Mouse (Mus musculus) lung, embryonic 14.5 days (tissue): ENCODE results near the gene Cd274. TPM values are rescaled to one million over a fixed set of nuclear protein-coding genes. Genes with fewer than 3 reads are reported as not detected.

ENCODE experiments used
- ATAC-seq: fragments of 200-750 bp; cut with Nextera tagmentation; 2 replicates; pipeline ENCODE4 v1.8.0; 2017; ENCODE audit warnings: mild to moderate bottlenecking, moderate TSS enrichment, moderate library complexity; ENCODE audit not compliant: insufficient read depth
- DNase-seq: peaks from one replicate; pipeline ENCODE4 v3.0.0-alpha.2; 2015
- H3K27ac ChIP-seq: fragments of 300-500 bp; sonication (generic); 2 replicates; pipeline ENCODE4 v1.5.1; 2014; ENCODE audit warnings: low read depth, mild to moderate bottlenecking, moderate library complexity
- H3K27me3 ChIP-seq: fragments of 300-500 bp; sonication (generic); 2 replicates; pipeline ENCODE4 v1.6.1; 2014; ENCODE audit warnings: low read length, control low read depth; ENCODE audit not compliant: insufficient read depth
- H3K36me3 ChIP-seq: fragments of 300-500 bp; sonication (generic); 2 replicates; pipeline ENCODE4 v1.6.1; 2014; ENCODE audit warnings: control low read depth; ENCODE audit not compliant: insufficient read depth
- H3K4me1 ChIP-seq: fragments of 300-500 bp; sonication (generic); 2 replicates; pipeline ENCODE4 v1.6.1; 2014; ENCODE audit warnings: antibody characterized with exemption, control low read depth; ENCODE audit not compliant: insufficient read depth
- H3K4me2 ChIP-seq: fragments of 300-500 bp; sonication (generic); 2 replicates; pipeline ENCODE4 v1.6.1; 2014; ENCODE audit warnings: mild to moderate bottlenecking
- H3K4me3 ChIP-seq: fragments of 300-500 bp; sonication (generic); 2 replicates; pipeline ENCODE4 v1.5.1; 2014; ENCODE audit warnings: low read depth, low read length
- H3K9ac ChIP-seq: fragments of 300-500 bp; sonication (generic); 2 replicates; pipeline ENCODE4 v1.6.1; 2014
- H3K9me3 ChIP-seq: fragments of 300-500 bp; sonication (generic); 2 replicates; pipeline ENCODE4 v1.6.1; 2016; ENCODE audit warnings: low read depth, low read length, control low read depth
- CTCF ChIP-seq: IDR thresholded peaks from 2 replicates; pipeline ENCODE4 v1.5.1; 2016; ENCODE audit warnings: antibody characterized with exemption, low read depth
- WGBS: fragments of 180-500 bp; shearing (Covaris S2); extraction: QIAGEN DNeasy Blood & Tissue Kit; methylation state at CpG from one replicate; pipeline ENCODE4 v1.1.7; 2014; 5-methylcytosine and 5-hydroxymethylcytosine counted together
- polyA plus RNA-seq: library from polyadenylated mRNA; unstranded; fragments of >200 nt; fragmentation: Nextera tagmentation; extraction: Ambion mirVana; gene quantifications from 2 replicates; pipeline ENCODE4 v1.2.1, GENCODE M21; 2014

The Cd274 gene
- polyA plus RNA-seq, 1 experiment from 2014 or later, result 0.25 TPM

DNA sequence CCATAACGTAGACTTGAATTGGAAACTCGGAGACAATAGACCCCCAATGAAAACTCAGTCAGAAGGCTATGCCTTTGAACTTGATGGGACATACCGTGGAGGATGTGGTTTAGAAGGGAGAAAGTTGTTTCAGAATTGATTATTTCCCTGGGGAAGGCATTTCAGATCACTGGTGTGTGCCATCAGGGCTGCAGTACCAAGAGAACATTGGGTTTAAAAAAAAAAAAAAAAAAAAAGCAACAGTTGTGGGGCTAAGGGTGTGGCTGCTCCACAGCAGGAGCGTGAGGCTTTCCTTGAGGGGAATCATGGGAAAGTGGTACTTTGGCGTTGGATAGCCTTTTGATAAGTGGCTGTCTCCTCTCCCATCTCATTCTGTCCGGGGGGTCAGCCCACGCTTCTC, 55.5 kb downstream of the Cd274 start:
- Histone ChIP-seq H3K9me3 (no peaks in the 10 kb centered on the region), H3K9ac (no peak overlapping the region), H3K27me3 (no peaks in the 10 kb centered on the region), H3K4me2 (no peak overlapping the region), H3K27ac (no peak overlapping the region), H3K36me3 (no peaks in the 10 kb centered on the region), H3K4me1 (no peaks in the 10 kb centered on the region; the same call in 1 of the 2 replicates), H3K4me3 (no peak overlapping the region)
- ATAC-seq (no peak), DNase-seq (no peak)
- 75% methylated on average over 7 of the region's 7 CpGs for WGBS
- no peak for TF ChIP-seq CTCF

DNA sequence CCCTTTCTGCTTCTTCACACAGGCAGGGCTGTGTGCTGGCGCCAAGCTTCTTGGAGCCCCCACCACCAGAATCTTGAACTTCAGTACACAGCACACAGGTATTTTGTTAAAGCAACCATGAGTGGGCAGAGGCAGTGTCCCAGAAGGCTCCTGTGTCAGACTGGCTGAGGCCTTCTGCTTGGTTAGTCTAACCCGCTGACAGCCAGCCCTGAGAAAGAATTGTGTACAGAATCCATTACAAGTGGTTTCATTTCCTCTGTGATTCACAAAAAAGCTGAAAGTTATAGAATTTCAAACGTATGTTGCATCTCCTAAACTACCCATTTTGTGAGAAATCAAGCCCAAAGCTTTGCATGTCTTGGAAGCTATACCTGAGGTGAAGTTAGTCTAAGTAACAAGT, 63.3 kb downstream of the Cd274 start:
- no peak overlapping the region for H3K9ac ChIP-seq
- no peak overlapping the region for H3K4me2 ChIP-seq
- H3K27ac ChIP-seq, result no peak overlapping the region
- 72% methylated on average over 3 of the region's 3 CpGs for WGBS
- H3K36me3 ChIP-seq, result no peaks in the 10 kb centered on the region
- no peaks in the 10 kb centered on the region for H3K27me3 ChIP-seq
- no peaks in the 10 kb centered on the region for H3K9me3 ChIP-seq
- no peak for TF ChIP-seq CTCF
- ATAC-seq (no peak), DNase-seq (no peak)
- H3K4me3 ChIP-seq, result no peak overlapping the region
- no peaks in the 10 kb centered on the region for H3K4me1 ChIP-seq

DNA sequence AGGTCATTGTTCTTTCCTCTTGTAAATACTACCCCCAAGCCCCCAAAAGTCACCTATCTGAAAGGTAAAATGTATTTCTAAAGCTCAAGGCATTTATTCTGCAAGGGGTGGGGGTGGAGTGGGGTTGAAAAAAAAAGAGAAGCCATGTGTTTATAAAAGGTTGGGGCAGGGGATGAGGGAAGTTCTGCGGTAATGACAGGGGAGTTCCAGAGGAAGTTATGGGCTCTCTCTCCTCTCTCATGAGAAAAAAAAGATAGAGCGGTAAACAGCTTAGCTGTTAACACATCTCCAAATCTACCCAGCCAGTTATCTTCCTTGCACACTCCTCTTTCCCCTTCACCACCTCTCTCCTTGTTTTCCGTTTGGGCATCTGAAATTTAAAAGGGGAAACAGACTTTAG, 63.7 kb downstream of the Cd274 start:
- Histone ChIP-seq H3K4me3 (no peak overlapping the region), H3K27ac (no peak overlapping the region), H3K27me3 (no peaks in the 10 kb centered on the region), H3K9ac (no peak overlapping the region), H3K36me3 (no peaks in the 10 kb centered on the region), H3K4me2 (no peak overlapping the region), H3K9me3 (no peaks in the 10 kb centered on the region), H3K4me1 (no peaks in the 10 kb centered on the region)
- DNase-seq, result no peak
- TF ChIP-seq CTCF, result no peak
- WGBS, result 57% methylated on average over 3 of the region's 3 CpGs
- ATAC-seq, result no peak

DNA sequence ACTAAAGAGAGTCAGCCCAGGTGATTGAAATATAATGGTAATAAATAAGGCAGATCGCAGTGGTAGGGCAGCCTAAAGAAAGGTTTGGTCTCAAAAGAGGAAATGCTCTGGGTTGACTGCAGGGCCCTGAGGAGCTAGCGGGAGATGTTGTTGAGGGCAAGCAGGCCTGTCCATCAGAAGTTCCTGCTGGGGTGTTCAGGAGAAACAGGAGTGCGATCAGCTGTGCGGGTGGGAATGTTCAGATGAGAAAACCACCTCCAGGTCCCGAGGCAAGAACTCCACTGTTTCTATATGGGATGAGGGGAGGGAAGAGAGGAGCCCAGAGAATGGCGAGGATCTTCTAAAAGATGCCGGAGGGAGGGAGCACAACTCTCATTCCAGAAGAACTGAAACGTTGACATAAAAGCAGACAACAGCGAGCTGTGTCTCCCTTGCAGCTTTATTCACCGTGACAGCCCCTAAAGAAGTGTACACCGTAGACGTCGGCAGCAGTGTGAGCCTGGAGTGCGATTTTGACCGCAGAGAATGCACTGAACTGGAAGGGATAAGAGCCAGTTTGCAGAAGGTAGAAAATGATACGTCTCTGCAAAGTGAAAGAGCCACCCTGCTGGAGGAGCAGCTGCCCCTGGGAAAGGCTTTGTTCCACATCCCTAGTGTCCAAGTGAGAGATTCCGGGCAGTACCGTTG, 69.7 kb downstream of the Cd274 start:
- Histone ChIP-seq H3K36me3 (no peaks in the 10 kb centered on the region), H3K9ac (no peak overlapping the region), H3K27ac (no peak overlapping the region), H3K4me1 (no peaks in the 10 kb centered on the region), H3K9me3 (no peaks in the 10 kb centered on the region), H3K27me3 (no peaks in the 10 kb centered on the region), H3K4me3 (no peak overlapping the region), H3K4me2 (no peak overlapping the region)
- TF ChIP-seq CTCF, result no peak
- WGBS, result 87% methylated on average over 18 of the region's 18 CpGs
- DNase-seq (no peak), ATAC-seq (no peak)

Other genes starting within 250 kb of the Cd274 start
- gene Jak2, start 115.6 kb upstream of the Cd274 start, polyA plus RNA-seq, result 10.9 and 11.6 TPM in 2 replicates
- 1.8 and 2.6 TPM in 2 replicates for gene Insl6, start 42.1 kb upstream of the Cd274 start, polyA plus RNA-seq
- gene Rln1, start 32.8 kb upstream of the Cd274 start, polyA plus RNA-seq, result not detected in 2 replicates
- gene Plgrkt, start 65 bp upstream of the Cd274 start, polyA plus RNA-seq, result 40.6 and 47.4 TPM in 2 replicates
- gene Pdcd1lg2, start 43.5 kb downstream of the Cd274 start, polyA plus RNA-seq, result not detected in 2 replicates
- gene Ric1, start 154.8 kb downstream of the Cd274 start, polyA plus RNA-seq, result 15.9 and 16.0 TPM in 2 replicates